Mouse (Mus musculus) liver, postnatal 0 days (tissue): ENCODE measurements around the gene Aig1. TPM values are rescaled to one million over a fixed set of nuclear protein-coding genes. Genes with fewer than 3 reads are reported as not detected.
A peak's percentile ranks its signal among the peaks of the same experiment; 100 is the strongest.

Experiments
- ATAC-seq: fragments of 200-750 bp; cut with Nextera tagmentation; 2 replicates; pipeline ENCODE4 v1.8.0; 2017; ENCODE audit warnings: mild to moderate bottlenecking, moderate library complexity
- DNase-seq: peaks from one replicate; pipeline ENCODE4 v3.0.0-alpha.2; 2016
- H3K27ac ChIP-seq: fragments of 300-500 bp; sonication (generic); 2 replicates; pipeline ENCODE4 v1.5.1; 2014; ENCODE audit warnings: antibody characterized with exemption, moderate library complexity, mild to moderate bottlenecking, low read depth
- H3K27me3 ChIP-seq: fragments of 300-500 bp; sonication (generic); 2 replicates; pipeline ENCODE4 v1.6.1; 2014; ENCODE audit warnings: low read length, control low read depth, mixed read lengths; ENCODE audit not compliant: insufficient read depth
- H3K36me3 ChIP-seq: fragments of 300-500 bp; sonication (generic); replicated peaks from 2 replicates; pipeline ENCODE4 v1.6.1; 2014; ENCODE audit warnings: mild to moderate bottlenecking, control low read depth, low read length, moderate library complexity, mixed read lengths; ENCODE audit not compliant: insufficient read depth
- H3K4me1 ChIP-seq: fragments of 300-500 bp; sonication (generic); 2 replicates; pipeline ENCODE4 v1.6.1; 2014; ENCODE audit warnings: antibody characterized with exemption, mild to moderate bottlenecking, control low read depth; ENCODE audit not compliant: insufficient read depth
- H3K4me2 ChIP-seq: fragments of 300-500 bp; sonication (generic); 2 replicates; pipeline ENCODE4 v1.6.1; 2014; ENCODE audit warnings: low read depth, mild to moderate bottlenecking, low read length, moderate library complexity, mixed read lengths
- H3K4me3 ChIP-seq: fragments of 300-500 bp; sonication (generic); 2 replicates; pipeline ENCODE4 v1.5.1; 2014; ENCODE audit warnings: low read depth, low read length
- H3K9ac ChIP-seq: fragments of 300-500 bp; sonication (generic); replicated peaks from 2 replicates; pipeline ENCODE4 v1.6.1; 2014; ENCODE audit warnings: mild to moderate bottlenecking, moderate library complexity
- H3K9me3 ChIP-seq: fragments of 300-500 bp; sonication (generic); 2 replicates; pipeline ENCODE4 v1.6.1; 2016; ENCODE audit warnings: mild to moderate bottlenecking, control low read depth, low read length, mixed read lengths
- CTCF ChIP-seq: sonication (generic); IDR thresholded peaks from 2 replicates; pipeline ENCODE4 v1.5.1; 2016; ENCODE audit warnings: antibody characterized with exemption, low read depth
- EP300 ChIP-seq: IDR thresholded peaks from 2 replicates; pipeline ENCODE4 v1.6.1; 2016; ENCODE audit warnings: antibody characterized with exemption, low read depth, mild to moderate bottlenecking
- WGBS: fragments of 180-500 bp; shearing (Covaris S2); extraction: QIAGEN DNeasy Blood & Tissue Kit; methylation state at CpG from one replicate; pipeline ENCODE4 v1.1.7; 2014; ENCODE audit not compliant: insufficient replicate concordance; 5-methylcytosine and 5-hydroxymethylcytosine counted together
- polyA plus RNA-seq: library from polyadenylated mRNA; unstranded; fragments of >200 nt; fragmentation: Nextera tagmentation; extraction: Ambion mirVana; gene quantifications from 2 replicates; pipeline ENCODE4 v1.2.1, GENCODE M21; 2015

Aig1 gene
- polyA plus RNA-seq, 1 experiment from 2014 or later, result 27.6 TPM

- TF ChIP-seq EP300, result no peak
- no peak for TF ChIP-seq CTCF
- no peaks in the 10 kb centered on the region for H3K9me3 ChIP-seq
- no peak overlapping the region for H3K4me3 ChIP-seq
- no peak overlapping the region for H3K27ac ChIP-seq
- no peak overlapping the region for H3K4me2 ChIP-seq
- DNase-seq, result no peak
- H3K27me3 ChIP-seq, result no peaks in the 10 kb centered on the region
- H3K36me3 ChIP-seq, result no peaks in the 10 kb centered on the region
- 81% methylated on average over 21 of the region's 21 CpGs for WGBS
- no peak overlapping the region for H3K9ac ChIP-seq
- ATAC-seq, result no peak
- peaks cover 17% of the 10 kb centered on the region for H3K4me1 ChIP-seq
These were observed 30.9 kb downstream of the Aig1 start for GRCm38 (mm10) chr10:13837709-13838456.

GRCm38 (mm10) chr10:13836956-13837355 is 31.8 kb downstream of the Aig1 start:
- H3K4me1 ChIP-seq, result peaks cover 17% of the 10 kb centered on the region
- H3K4me3 ChIP-seq, result no peak overlapping the region
- H3K9ac ChIP-seq, result no peak overlapping the region
- no peak overlapping the region for H3K27ac ChIP-seq
- no peaks in the 10 kb centered on the region for H3K9me3 ChIP-seq
- no peak overlapping the region for H3K4me2 ChIP-seq
- TF ChIP-seq EP300 (no peak), CTCF (no peak)
- ATAC-seq, result no peak
- no peaks in the 10 kb centered on the region for H3K27me3 ChIP-seq
- no peak for DNase-seq
- WGBS, result 70% methylated on average over 9 of the region's 9 CpGs
- H3K36me3 ChIP-seq, result no peaks in the 10 kb centered on the region

GRCm38 (mm10) chr10:13835737-13836475 is 32.9 kb downstream of the Aig1 start:
- ATAC-seq (peak; percentile 87), DNase-seq (no peak)
- Histone ChIP-seq H3K9me3 (no peaks in the 10 kb centered on the region), H3K4me1 (peaks cover 17% of the 10 kb centered on the region), H3K9ac (no peak overlapping the region), H3K36me3 (no peaks in the 10 kb centered on the region), H3K27ac (no peak overlapping the region), H3K4me2 (no peak overlapping the region), H3K27me3 (no peaks in the 10 kb centered on the region), H3K4me3 (no peak overlapping the region)
- 77% methylated on average over 10 of the region's 10 CpGs for WGBS
- no peak for TF ChIP-seq CTCF
- TF ChIP-seq EP300, result 0 out of 2 replicates have a peak, but pooled peaks have one; percentile 45

- no peaks in the 10 kb centered on the region for H3K27me3 ChIP-seq
- H3K9ac ChIP-seq, result no peak overlapping the region
- H3K4me1 ChIP-seq, result peaks cover 15% of the 10 kb centered on the region
- DNase-seq, result no peak
- 0 out of 2 replicates have a peak, but pooled peaks cover 3% of the 10 kb centered on the region for H3K36me3 ChIP-seq
- no peak for ATAC-seq
- WGBS, result 70% methylated on average over 7 of the region's 7 CpGs
- no peak overlapping the region for H3K4me2 ChIP-seq
- H3K9me3 ChIP-seq, result no peaks in the 10 kb centered on the region
- no peak overlapping the region for H3K27ac ChIP-seq
- TF ChIP-seq CTCF, result no peak
- no peak for TF ChIP-seq EP300
- no peak overlapping the region for H3K4me3 ChIP-seq
These were observed 34.7 kb downstream of the Aig1 start for GRCm38 (mm10) chr10:13834056-13834455.

- Histone ChIP-seq H3K9me3 (no peaks in the 10 kb centered on the region), H3K27me3 (no peaks in the 10 kb centered on the region), H3K27ac (no peak overlapping the region), H3K4me1 (peaks cover 14% of the 10 kb centered on the region), H3K4me3 (no peak overlapping the region), H3K36me3 (peaks cover 8% of the 10 kb centered on the region; the same call in 1 of the 2 replicates), H3K9ac (no peak overlapping the region), H3K4me2 (no peak overlapping the region)
- DNase-seq (no peak), ATAC-seq (no peak)
- WGBS, result 82% methylated on average over 12 of the region's 12 CpGs
- TF ChIP-seq CTCF (no peak), EP300 (no peak)
These were observed 35.7 kb downstream of the Aig1 start for GRCm38 (mm10) chr10:13833066-13833566.

- TF ChIP-seq EP300 (no peak), CTCF (no peak)
- H3K4me2 ChIP-seq, result no peak overlapping the region
- H3K27ac ChIP-seq, result no peak overlapping the region
- no peak overlapping the region for H3K4me3 ChIP-seq
- peaks cover 8% of the 10 kb centered on the region; the same call in 1 of the 2 replicates for H3K36me3 ChIP-seq
- no peaks in the 10 kb centered on the region for H3K9me3 ChIP-seq
- H3K4me1 ChIP-seq, result peaks cover 8% of the 10 kb centered on the region
- H3K27me3 ChIP-seq, result no peaks in the 10 kb centered on the region
- 81% methylated on average over 7 of the region's 7 CpGs for WGBS
- no peak overlapping the region for H3K9ac ChIP-seq
- ATAC-seq, result no peak
- DNase-seq, result no peak
These were observed 36.2 kb downstream of the Aig1 start for GRCm38 (mm10) chr10:13832546-13833033.
